Mouse (Mus musculus) heart, postnatal 14 days (tissue): ENCODE results near the gene Slc25a25. TPM values are rescaled to one million over a fixed set of nuclear protein-coding genes. Genes with fewer than 3 reads are reported as not detected.

Experiments
- DNase-seq, 2 experiments: peaks; one replicate each; pipeline ENCODE4 v3.0.0; 2021 to 2022
- intact Hi-C: fragments of 180-260 bp; cut with DNase I; formaldehyde crosslinking; loops from one replicate; pipeline ENCODE4 v1.15.1; 2025
- total RNA-seq, 2 experiments: library from RNA; stranded (reverse); gene quantifications; 2 replicates each; pipeline ENCODE4 v1.2.3; 2021

Gene Slc25a25
- total RNA-seq, 2 experiments from 2014 or later, result 9.7 to 15.5 TPM

- no peak for DNase-seq
- intact Hi-C loops, result no loop called here
Measured at GRCm38 (mm10) chr2:32412742-32413531, 38.3 kb downstream of the Slc25a25 start.

- intact Hi-C loops, result no loop called here
- no peak for DNase-seq
Measured at GRCm38 (mm10) chr2:32411407-32411806, 39.8 kb downstream of the Slc25a25 start.

GRCm38 (mm10) chr2:32408429-32409424 lies 42.5 kb downstream of the Slc25a25 start:
- DNase-seq, result no peak
- intact Hi-C loops, result no loop called here

GRCm38 (mm10) chr2:32407144-32407824 lies 44.0 kb downstream of the Slc25a25 start:
- intact Hi-C loops, result no loop called here

GRCm38 (mm10) chr2:32404663-32405062 lies 46.6 kb downstream of the Slc25a25 start:
- intact Hi-C loops, result loop anchor here (1.0 to 2.0 kb wide), 2 partner anchors 83 to 164 kb away; no protein-coding TSS in a partner anchor
- peak; percentile 93 to 97 for DNase-seq

More at GRCm38 (mm10) chr2:32407144-32407824, 44.0 kb downstream of the Slc25a25 start:
- DNase-seq, result no peak

- DNase-seq, result no peak
- intact Hi-C loops, result no loop called here
Measured at GRCm38 (mm10) chr2:32396695-32397094, 54.5 kb downstream of the Slc25a25 start.

GRCm38 (mm10) chr2:32395946-32396621 lies 55.2 kb downstream of the Slc25a25 start:
- DNase-seq, result peak; percentile 87 to 90
- intact Hi-C loops, result loop anchor here (2.0 kb wide), 1 partner anchor 43 kb away; the partner anchor contains the start of genes Ciz1 and Dnm1

GRCm38 (mm10) chr2:32395484-32395945 lies 55.7 kb downstream of the Slc25a25 start, which contains the start of gene Ptges2:
Gene Ptges2, plus strand, starts transcription at chr2:32395896.
- intact Hi-C loops, result loop anchor here (2.0 kb wide), 1 partner anchor 43 kb away; the partner anchor contains the start of genes Ciz1 and Dnm1
- DNase-seq, result peak; percentile 92 to 95

GRCm38 (mm10) chr2:32394973-32395372 lies 56.3 kb downstream of the Slc25a25 start:
- DNase-seq, result peak; percentile 36 to 44
- intact Hi-C loops, result loop anchor here (2.0 to 5.0 kb wide), 2 partner anchors 42 to 88 kb away; partner anchors contain the start of genes Ciz1 and Dnm1

GRCm38 (mm10) chr2:32392063-32392462 lies 59.2 kb downstream of the Slc25a25 start:
- peak in 1 of 2 experiments; percentile 18 for DNase-seq
- intact Hi-C loops, result loop anchor here (5.0 kb wide), 1 partner anchor 85 kb away; no protein-coding TSS in a partner anchor

- DNase-seq, result no peak
- intact Hi-C loops, result loop anchor here (5.0 kb wide), 1 partner anchor 84 kb away; no protein-coding TSS in a partner anchor
Measured at GRCm38 (mm10) chr2:32390871-32391270, 60.4 kb downstream of the Slc25a25 start.

- intact Hi-C loops, result no loop called here
- DNase-seq, result no peak
Measured at GRCm38 (mm10) chr2:32389157-32389556, 62.1 kb downstream of the Slc25a25 start.

GRCm38 (mm10) chr2:32387706-32388490 lies 63.3 kb downstream of the Slc25a25 start, which contains the start of gene Lcn2:
Gene Lcn2, minus strand, starts transcription at chr2:32388252.
- intact Hi-C loops, result no loop called here
- no peak for DNase-seq

- intact Hi-C loops, result no loop called here
- DNase-seq, result no peak
Measured at GRCm38 (mm10) chr2:32382689-32383088, 68.6 kb downstream of the Slc25a25 start.

GRCm38 (mm10) chr2:32381775-32382223 lies 69.4 kb downstream of the Slc25a25 start, which contains the start of gene 1110008P14Rik:
Gene 1110008P14Rik, minus strand, starts transcription at chr2:32381938.
- DNase-seq, result peak; percentile 94 to 97
- intact Hi-C loops, result no loop called here

- no peak for DNase-seq
- intact Hi-C loops, result no loop called here
Measured at GRCm38 (mm10) chr2:32381141-32381774, 70.0 kb downstream of the Slc25a25 start.

GRCm38 (mm10) chr2:32380001-32380500 lies 71.2 kb downstream of the Slc25a25 start:
- DNase-seq, result peak in 1 of 2 experiments; percentile 21
- intact Hi-C loops, result no loop called here
